Mouse (Mus musculus) CH12F3 (cell line): ENCODE results near the gene Fbxl22.

Experiments used
- in situ Hi-C: fragments of 300-500 bp; cut with MboI; formaldehyde crosslinking; loops from 2 replicates; pipeline ENCODE4 v1.14.3; 2020; ENCODE audit warnings: low sequenced_read_pairs

Gene Fbxl22

GRCm38 (mm10) chr9:66514256-66514770 lies at the start of gene Fbxl22:
Gene Fbxl22 (minus strand): TSS chr9:66514593.
- in situ Hi-C loops: loop anchor here (10.0 kb wide), 1 partner anchor 190 kb away; no protein-coding TSS in a partner anchor

DNA sequence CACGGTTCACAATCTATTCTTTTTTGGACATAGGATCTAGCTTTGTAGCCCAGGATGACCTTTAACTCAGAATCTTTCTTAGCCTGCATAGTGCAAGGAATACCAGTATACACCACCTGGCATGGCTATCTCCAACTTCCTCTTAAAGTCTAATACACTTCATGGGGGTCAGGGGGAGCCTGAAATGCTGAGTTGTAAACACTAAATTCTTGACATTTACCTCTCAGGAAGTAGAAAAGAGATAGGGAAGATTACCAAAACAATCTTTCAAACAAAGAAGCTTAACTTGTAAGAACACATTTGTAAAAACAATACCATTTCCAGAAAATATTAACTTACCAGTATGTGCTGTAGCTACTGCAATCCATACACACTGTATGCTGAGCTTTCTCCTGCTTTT lies 47.8 kb upstream of the Fbxl22 start:
- in situ Hi-C loops: no loop called here

GRCm38 (mm10) chr9:66561496-66561895 lies 47.1 kb upstream of the Fbxl22 start:
- in situ Hi-C loops: no loop called here

DNA sequence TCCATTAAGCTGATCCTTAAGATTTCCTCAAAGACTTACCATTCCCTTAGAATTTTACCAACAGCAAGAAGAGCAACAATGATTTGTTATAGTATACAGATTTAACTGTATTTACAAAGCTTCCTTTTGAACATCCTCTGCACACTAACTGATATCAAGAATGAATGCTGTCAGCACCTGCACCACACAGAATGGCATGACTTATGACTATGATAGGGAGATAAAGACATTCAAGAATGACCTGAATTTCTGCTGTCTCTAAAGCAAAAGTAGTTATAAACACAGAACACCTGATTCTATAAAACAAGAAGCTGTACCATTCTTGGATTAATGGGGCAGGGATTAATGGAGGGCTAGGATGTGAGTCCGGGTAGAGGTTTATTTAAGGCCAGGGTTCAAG lies 46.3 kb upstream of the Fbxl22 start:
- in situ Hi-C loops: no loop called here

- in situ Hi-C loops: no loop called here
Observed at GRCm38 (mm10) chr9:66560295-66560694, 45.9 kb upstream of the Fbxl22 start.

DNA sequence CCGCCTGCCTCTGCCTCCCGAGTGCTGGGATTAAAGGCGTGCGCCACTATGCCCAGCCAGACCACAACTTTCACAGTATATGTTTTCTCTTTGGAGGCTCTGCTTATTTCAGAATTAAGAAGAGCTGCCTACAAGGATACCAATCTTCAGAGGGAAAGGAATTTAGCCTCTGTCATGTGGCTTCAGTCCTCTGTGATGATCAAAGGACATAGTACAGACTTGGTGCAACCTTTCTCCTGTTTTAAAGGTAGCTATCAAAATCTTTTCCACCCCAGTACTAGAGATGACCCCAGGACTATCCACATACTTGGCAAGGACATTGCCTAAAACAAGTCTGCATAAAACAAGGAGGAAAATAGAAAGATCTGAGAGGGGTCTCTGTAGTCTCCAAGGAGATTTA lies 44.6 kb upstream of the Fbxl22 start:
- in situ Hi-C loops: no loop called here

DNA sequence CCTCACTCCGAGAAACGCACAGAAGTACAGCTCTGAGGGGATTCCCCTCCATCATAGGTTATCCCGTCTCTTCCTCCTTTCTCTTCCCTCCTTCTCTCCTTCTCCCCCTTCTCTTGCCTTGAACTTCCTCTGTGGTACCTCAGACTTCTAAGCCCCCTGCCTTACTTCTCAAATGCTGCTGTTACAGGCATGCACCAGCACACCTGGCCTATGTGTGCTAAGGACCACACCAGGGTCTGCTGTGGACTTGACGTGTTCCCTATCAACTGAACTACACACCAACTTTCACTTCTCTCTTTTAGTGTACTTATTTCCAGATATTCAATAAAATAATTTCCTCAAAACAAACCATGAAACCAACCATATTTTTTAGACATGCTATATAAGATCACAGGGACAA lies 28.4 kb upstream of the Fbxl22 start:
- in situ Hi-C loops: no loop called here

- in situ Hi-C loops: no loop called here
Observed at GRCm38 (mm10) chr9:66521595-66521994, 7.2 kb upstream of the Fbxl22 start.

GRCm38 (mm10) chr9:66520299-66520698 lies 5.9 kb upstream of the Fbxl22 start:
- in situ Hi-C loops: no loop called here

GRCm38 (mm10) chr9:66518901-66519300 lies 4.5 kb upstream of the Fbxl22 start:
- in situ Hi-C loops: loop anchor here (10.0 kb wide), 1 partner anchor 186 kb away; no protein-coding TSS in a partner anchor

GRCm38 (mm10) chr9:66518251-66518650 lies 3.9 kb upstream of the Fbxl22 start:
- in situ Hi-C loops: loop anchor here (10.0 kb wide), 1 partner anchor 187 kb away; no protein-coding TSS in a partner anchor

DNA sequence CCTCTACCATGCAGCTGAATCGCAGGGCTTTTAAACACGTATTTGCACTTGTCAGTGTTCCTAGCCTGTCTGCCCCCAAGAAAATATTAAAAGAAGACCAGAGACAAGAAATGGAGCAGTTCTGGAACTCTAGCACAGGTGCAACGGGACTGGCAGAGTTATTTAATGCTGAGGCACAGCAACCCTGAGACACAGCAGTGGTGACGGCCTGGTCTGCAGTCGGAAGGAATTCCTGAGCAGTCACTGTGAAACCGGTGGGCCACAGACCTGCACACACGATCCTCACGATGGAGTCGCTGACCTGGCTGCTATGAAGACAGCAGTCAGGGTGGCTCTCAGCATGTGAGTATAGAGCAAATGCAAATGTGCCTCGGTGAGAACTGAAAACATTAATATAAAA lies 3.4 kb upstream of the Fbxl22 start:
- in situ Hi-C loops: loop anchor here (10.0 kb wide), 1 partner anchor 187 kb away; no protein-coding TSS in a partner anchor

GRCm38 (mm10) chr9:66516296-66516940 lies 2.0 kb upstream of the Fbxl22 start:
- in situ Hi-C loops: loop anchor here (10.0 kb wide), 1 partner anchor 188 kb away; no protein-coding TSS in a partner anchor

DNA sequence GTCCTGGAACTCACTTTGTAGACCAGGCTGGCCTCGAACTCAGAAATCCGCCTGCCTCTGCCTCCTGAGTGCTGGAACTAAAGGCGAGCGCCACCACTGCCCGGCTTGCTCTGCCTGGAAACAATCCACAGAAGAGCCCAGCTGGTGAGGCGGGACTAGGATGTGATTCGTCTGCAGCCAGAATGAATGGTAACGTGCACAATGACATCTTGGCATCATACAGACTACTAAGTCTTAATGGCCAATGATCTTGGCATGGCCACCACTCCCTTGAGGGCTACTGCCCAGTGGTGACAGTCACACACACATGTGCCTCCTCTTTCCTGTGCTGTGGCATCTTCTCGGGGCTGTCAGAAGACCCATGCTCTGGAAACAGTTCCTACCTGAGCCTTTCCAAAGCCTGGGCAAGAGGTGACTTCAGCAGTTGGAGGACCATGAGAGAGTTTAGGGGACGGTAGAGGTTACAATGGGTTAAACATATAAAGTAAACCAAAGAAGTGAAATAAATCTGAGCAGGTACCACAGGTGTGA lies 1.4 kb upstream of the Fbxl22 start:
- in situ Hi-C loops: loop anchor here (10.0 kb wide), 1 partner anchor 189 kb away; no protein-coding TSS in a partner anchor

DNA sequence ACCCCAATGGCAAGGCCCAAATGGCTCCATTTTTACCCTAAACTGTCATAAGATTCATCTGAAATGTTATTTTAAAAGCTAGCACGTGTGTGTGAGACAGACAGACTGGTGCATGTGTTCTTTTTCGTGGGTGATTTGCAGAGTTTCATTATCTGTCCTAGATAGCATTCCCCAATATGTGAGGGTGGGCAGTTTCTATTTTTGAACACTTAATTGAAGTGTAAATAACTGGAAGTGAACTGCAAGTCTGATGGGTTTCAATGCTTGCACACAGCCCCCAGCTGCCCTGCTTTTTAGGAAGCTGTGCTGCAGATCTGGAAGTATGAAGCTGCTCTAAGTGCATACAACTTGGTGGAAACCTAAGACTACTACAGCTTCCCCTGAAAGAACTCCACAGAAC lies 722 bp upstream of the Fbxl22 start:
- in situ Hi-C loops: loop anchor here (10.0 kb wide), 1 partner anchor 190 kb away; no protein-coding TSS in a partner anchor

DNA sequence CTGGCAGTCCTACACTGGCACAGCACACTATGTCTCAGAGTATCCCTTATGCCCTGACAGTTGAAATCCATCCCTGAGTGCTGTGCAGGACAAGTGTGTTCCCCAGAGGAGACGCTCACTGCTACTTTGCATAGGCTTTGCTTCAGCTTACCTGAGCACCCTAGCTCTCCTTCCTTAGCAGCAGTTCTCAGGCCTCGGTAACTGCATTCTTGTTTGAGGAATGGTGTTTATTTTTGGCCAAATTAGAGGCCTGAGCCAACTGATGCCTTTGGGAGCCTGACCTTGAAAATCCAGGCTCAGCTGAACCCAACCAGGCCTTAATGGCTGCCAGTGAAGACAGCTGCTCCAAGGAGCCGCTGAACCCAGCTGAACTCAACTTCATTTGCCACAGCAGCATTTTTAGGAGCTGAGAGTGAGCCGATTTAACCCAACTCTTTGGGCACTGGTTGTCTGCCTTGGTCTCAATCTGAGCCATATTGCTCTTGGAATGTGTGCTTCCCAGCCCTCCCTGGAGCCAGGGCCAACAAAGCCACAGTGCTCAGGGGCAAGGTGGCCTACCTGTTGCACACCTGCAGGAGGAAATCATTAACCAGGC lies 635 bp downstream of the Fbxl22 start:
- in situ Hi-C loops: loop anchor here (10.0 kb wide), 1 partner anchor 191 kb away; no protein-coding TSS in a partner anchor

DNA sequence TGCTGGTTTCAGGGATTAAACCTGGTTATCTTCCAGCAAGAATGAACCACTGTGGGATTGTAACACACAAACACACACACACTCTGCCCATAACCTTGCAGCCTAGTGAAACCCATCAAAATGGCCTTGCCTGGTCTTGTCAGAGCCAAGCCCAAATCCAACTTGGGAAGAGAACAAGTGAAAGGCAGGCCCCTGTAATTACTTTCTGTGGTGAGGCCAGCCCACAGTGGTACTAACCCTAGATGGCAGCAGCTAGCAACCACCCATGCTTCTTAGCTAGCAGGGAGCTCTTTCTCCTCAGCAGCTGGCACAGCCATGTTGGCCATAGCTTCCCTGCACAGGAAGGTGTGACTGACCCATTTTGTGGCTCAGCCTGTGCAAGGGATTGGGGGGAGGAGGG lies 1.2 kb downstream of the Fbxl22 start:
- in situ Hi-C loops: loop anchor here (10.0 kb wide), 1 partner anchor 192 kb away; no protein-coding TSS in a partner anchor

- in situ Hi-C loops: loop anchor here (10.0 kb wide), 1 partner anchor 192 kb away; no protein-coding TSS in a partner anchor
Observed at GRCm38 (mm10) chr9:66512351-66512671, 2.1 kb downstream of the Fbxl22 start.

GRCm38 (mm10) chr9:66511580-66512350 lies 2.6 kb downstream of the Fbxl22 start:
- in situ Hi-C loops: loop anchor here (10.0 kb wide), 1 partner anchor 193 kb away; no protein-coding TSS in a partner anchor

DNA sequence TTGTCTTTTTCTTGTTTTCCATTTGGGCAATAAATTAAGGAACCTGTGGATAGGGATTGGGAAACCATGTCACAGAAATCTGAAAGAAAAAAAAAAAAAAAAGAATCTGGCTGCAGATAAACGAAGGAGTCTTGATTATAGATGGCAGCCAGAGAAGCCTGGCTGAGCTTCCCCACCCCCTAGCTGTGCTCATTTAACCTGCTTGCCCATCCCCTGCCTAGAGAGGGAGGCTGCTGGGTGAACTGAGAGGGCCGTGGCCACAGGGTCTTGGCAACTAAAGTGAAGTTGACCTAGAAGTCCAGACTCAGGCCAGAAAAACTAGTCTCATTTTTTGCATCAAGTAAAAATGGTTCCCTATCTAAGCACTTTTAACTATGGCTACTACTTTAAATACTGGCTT lies 3.4 kb downstream of the Fbxl22 start:
- in situ Hi-C loops: loop anchor here (10.0 kb wide), 1 partner anchor 194 kb away; no protein-coding TSS in a partner anchor

DNA sequence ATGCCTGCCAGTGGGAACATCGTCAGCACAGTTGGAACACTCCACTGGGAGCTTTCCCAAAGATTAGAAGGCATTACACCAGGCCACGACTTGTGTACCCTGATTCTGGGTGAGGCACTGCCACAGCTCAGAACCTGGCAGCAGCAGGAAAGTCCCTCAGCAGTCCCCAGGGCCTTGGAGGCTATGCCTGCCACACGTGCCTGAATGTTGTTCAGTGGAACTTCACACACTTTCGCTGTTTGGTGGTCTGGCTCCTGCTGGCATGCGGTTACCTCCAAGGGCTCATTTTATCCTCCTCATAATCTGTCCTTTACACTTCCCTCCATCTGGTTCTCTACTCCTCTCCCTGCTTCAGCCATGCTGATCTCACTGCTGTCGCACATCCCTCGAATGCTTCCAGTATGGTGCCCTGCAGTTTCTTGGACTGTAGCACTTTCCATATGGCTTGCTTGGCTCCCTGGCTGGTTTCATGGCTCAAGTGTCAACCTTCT lies 4.0 kb downstream of the Fbxl22 start:
- in situ Hi-C loops: loop anchor here (10.0 kb wide), 1 partner anchor 194 kb away; no protein-coding TSS in a partner anchor
